Mouse (Mus musculus): ENCODE results near the gene Dusp28. TPM values are rescaled to one million over a fixed set of nuclear protein-coding genes. Genes with fewer than 3 reads are reported as not detected.

Gene Dusp28
- polyA plus RNA-seq, 1 experiment: 73.5 TPM

DNA sequence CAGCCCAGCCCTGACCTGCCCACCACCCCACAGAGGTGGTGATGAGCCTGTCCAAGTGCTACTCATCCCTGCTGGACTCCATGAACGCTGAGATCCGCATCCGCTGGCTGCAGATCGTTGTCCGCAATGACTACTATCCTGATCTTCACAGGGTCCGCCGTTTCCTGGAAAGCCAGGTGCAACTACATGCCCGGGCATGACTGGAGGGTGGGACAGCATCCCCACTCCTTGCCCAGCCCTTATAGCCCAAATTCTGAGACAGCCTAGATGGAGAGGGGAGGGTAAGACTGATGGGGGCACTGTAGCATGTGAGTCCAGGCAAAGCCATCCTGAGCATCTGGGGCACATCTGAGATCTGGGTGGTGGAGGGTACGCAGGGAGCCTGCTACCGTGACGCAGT lies 12.4 kb downstream of the Dusp28 start:
- DNase-seq: no peak
- no peak overlapping the region for H3K27ac ChIP-seq (ENCODE audit: control insufficient read depth, insufficient read depth, low read length)
- no peaks in the 10 kb centered on the region for H3K27me3 ChIP-seq (ENCODE audit: control insufficient read depth, insufficient read depth, low read length)
- TF ChIP-seq CTCF (IDR thresholded peaks at IDR 0.05; ENCODE audit: borderline replicate concordance, control insufficient read depth, extremely low read depth, insufficient read depth, low read length, poor library complexity) (no peak), POLR2A (IDR thresholded peaks at IDR 0.05; ENCODE audit: control insufficient read depth, extremely low read depth, insufficient read depth, low read length, poor library complexity) (no peak)
- H3K36me3 ChIP-seq (ENCODE audit: control insufficient read depth, insufficient read depth, low read length): peaks cover 50% of the 10 kb centered on the region
- WGBS: 96% methylated on average over 11 of the region's 11 CpGs
- H3K4me1 ChIP-seq (replicated peaks; ENCODE audit: control insufficient read depth, insufficient read depth, low read length): no peaks in the 10 kb centered on the region
- no peak overlapping the region for H3K4me3 ChIP-seq (ENCODE audit: control insufficient read depth, insufficient read depth, low read length)

DNA sequence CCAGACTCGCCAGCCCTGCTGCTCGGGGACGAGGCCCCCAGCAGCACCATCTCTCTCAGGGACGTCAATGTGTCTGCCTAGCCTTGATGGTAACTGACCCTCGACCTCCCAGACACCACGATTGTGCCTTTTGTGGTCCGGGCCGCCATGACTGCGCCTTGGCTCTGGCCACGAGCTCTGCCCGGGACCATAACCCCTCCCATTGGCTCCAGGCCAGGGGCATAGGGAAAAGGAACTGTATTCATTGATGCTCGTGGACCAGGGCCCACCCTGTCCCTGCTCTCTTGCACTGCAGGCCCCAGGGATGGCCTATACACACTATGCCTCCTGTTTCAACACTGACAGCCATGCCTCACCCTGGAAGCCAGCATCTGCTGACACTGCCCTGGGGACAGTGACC lies 13.0 kb downstream of the Dusp28 start:
- Histone ChIP-seq H3K36me3 (ENCODE audit: control insufficient read depth, insufficient read depth, low read length) (peaks cover 50% of the 10 kb centered on the region), H3K27me3 (ENCODE audit: control insufficient read depth, insufficient read depth, low read length) (no peaks in the 10 kb centered on the region), H3K4me3 (ENCODE audit: control insufficient read depth, insufficient read depth, low read length) (no peak overlapping the region), H3K4me1 (replicated peaks; ENCODE audit: control insufficient read depth, insufficient read depth, low read length) (no peaks in the 10 kb centered on the region), H3K27ac (ENCODE audit: control insufficient read depth, insufficient read depth, low read length) (no peak overlapping the region)
- no peak for DNase-seq
- no peak for TF ChIP-seq POLR2A (IDR thresholded peaks at IDR 0.05; ENCODE audit: control insufficient read depth, extremely low read depth, insufficient read depth, low read length, poor library complexity)
- no peak for TF ChIP-seq CTCF (IDR thresholded peaks at IDR 0.05; ENCODE audit: borderline replicate concordance, control insufficient read depth, extremely low read depth, insufficient read depth, low read length, poor library complexity)
- 86% methylated on average over 12 of the region's 12 CpGs for WGBS

DNA sequence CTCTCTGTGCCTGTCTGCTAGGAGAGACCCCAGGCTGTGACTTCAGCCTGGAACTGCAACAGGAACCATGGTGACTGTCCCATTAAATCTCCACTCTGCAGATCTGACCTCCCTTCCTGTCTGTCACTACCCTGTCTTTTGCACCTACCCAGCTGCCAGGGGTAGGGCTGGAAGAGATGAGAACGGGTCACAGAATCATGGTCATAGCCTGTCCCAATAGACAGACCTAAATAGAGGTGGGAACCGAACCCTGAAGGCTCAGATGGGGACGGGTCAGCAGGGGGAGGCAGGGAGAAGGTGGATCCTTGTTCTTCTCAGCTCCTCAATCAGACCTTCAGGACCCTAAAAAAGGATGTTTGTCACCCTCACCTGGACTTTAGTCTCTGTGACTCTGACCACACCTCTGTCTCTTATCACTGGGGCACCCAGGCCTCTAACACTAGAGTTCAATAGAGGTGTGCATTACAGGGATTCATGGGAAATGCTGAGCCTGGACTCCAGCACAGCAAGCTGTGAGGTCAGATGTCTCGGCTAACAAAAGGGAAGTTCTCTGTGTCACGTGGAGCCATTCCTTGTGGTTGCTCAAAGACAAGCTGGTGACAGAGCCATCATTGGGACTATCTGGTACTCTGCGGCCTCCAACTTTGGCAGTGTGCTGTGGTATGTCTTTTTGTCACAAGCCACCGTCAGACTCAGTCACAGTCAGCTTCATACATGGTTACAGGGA lies 13.9 kb downstream of the Dusp28 start:
- DNase-seq: no peak
- no peak for TF ChIP-seq CTCF (IDR thresholded peaks at IDR 0.05; ENCODE audit: borderline replicate concordance, control insufficient read depth, extremely low read depth, insufficient read depth, low read length, poor library complexity)
- TF ChIP-seq POLR2A (IDR thresholded peaks at IDR 0.05; ENCODE audit: control insufficient read depth, extremely low read depth, insufficient read depth, low read length, poor library complexity): no peak
- no peaks in the 10 kb centered on the region for H3K4me1 ChIP-seq (replicated peaks; ENCODE audit: control insufficient read depth, insufficient read depth, low read length)
- 63% methylated on average over 7 of the region's 7 CpGs for WGBS
- H3K36me3 ChIP-seq (ENCODE audit: control insufficient read depth, insufficient read depth, low read length): peaks cover 41% of the 10 kb centered on the region
- H3K27me3 ChIP-seq (ENCODE audit: control insufficient read depth, insufficient read depth, low read length): no peaks in the 10 kb centered on the region
- H3K4me3 ChIP-seq (ENCODE audit: control insufficient read depth, insufficient read depth, low read length): no peak overlapping the region
- no peak overlapping the region for H3K27ac ChIP-seq (ENCODE audit: control insufficient read depth, insufficient read depth, low read length)

DNA sequence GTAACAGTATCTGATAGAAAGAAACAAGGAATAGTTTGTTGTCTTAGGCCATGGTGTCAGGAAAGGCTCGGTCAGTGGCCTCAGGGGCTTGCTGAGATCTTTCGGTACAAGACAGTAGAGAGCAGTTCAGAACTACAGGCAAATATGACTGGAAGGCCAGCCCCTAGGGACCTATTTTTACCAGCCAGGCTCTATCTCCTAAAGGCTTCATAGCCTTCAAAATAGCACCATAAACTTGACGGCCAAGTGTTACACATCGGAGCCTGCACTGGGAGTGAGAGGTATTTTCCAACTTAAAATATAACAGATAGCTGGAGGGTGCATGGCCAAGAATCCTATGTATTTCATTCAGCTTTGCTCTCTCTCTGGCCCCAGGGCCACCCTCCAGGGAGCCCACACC lies 14.7 kb downstream of the Dusp28 start:
- peaks cover 34% of the 10 kb centered on the region for H3K36me3 ChIP-seq (ENCODE audit: control insufficient read depth, insufficient read depth, low read length)
- no peak overlapping the region for H3K27ac ChIP-seq (ENCODE audit: control insufficient read depth, insufficient read depth, low read length)
- H3K27me3 ChIP-seq (ENCODE audit: control insufficient read depth, insufficient read depth, low read length): no peaks in the 10 kb centered on the region
- TF ChIP-seq CTCF (IDR thresholded peaks at IDR 0.05; ENCODE audit: borderline replicate concordance, control insufficient read depth, extremely low read depth, insufficient read depth, low read length, poor library complexity): no peak
- no peak for TF ChIP-seq POLR2A (IDR thresholded peaks at IDR 0.05; ENCODE audit: control insufficient read depth, extremely low read depth, insufficient read depth, low read length, poor library complexity)
- H3K4me1 ChIP-seq (replicated peaks; ENCODE audit: control insufficient read depth, insufficient read depth, low read length): no peaks in the 10 kb centered on the region
- WGBS: 97% methylated on average over 4 of the region's 4 CpGs
- DNase-seq: no peak
- H3K4me3 ChIP-seq (ENCODE audit: control insufficient read depth, insufficient read depth, low read length): no peak overlapping the region

DNA sequence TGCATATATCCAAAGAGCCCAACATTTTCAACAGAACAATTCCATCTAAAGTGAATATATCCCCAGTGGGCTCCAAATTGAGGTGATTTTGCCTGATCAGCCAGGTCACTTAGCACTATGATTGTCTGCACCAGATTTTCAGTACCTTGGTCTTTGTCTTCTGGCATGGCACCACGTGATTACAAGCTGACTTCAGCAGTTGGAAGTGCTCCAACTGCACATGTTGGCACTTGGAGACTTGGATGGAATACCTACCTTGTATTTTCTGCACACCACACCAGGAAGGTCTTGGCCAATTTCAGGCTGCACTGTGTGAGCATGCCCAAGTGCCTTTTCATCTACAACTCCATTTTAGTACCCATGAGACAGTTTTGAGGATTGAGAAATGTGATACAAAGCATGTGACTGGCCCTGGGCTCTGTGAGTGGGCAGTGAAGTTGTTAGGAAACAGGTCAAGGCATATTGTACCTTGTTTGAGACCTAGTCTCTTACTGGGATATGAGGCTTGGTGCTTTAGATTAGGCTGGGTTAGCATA lies 23.5 kb downstream of the Dusp28 start:
- 26% methylated on average over 1 of the region's 1 CpGs for WGBS
- Histone ChIP-seq H3K27me3 (ENCODE audit: control insufficient read depth, insufficient read depth, low read length) (no peaks in the 10 kb centered on the region), H3K27ac (ENCODE audit: control insufficient read depth, insufficient read depth, low read length) (no peak overlapping the region), H3K4me3 (ENCODE audit: control insufficient read depth, insufficient read depth, low read length) (no peak overlapping the region), H3K36me3 (ENCODE audit: control insufficient read depth, insufficient read depth, low read length) (no peaks in the 10 kb centered on the region), H3K4me1 (replicated peaks; ENCODE audit: control insufficient read depth, insufficient read depth, low read length) (peaks cover 6% of the 10 kb centered on the region)
- no peak for DNase-seq
- TF ChIP-seq CTCF (IDR thresholded peaks at IDR 0.05; ENCODE audit: borderline replicate concordance, control insufficient read depth, extremely low read depth, insufficient read depth, low read length, poor library complexity): no peak
- TF ChIP-seq POLR2A (IDR thresholded peaks at IDR 0.05; ENCODE audit: control insufficient read depth, extremely low read depth, insufficient read depth, low read length, poor library complexity): no peak

DNA sequence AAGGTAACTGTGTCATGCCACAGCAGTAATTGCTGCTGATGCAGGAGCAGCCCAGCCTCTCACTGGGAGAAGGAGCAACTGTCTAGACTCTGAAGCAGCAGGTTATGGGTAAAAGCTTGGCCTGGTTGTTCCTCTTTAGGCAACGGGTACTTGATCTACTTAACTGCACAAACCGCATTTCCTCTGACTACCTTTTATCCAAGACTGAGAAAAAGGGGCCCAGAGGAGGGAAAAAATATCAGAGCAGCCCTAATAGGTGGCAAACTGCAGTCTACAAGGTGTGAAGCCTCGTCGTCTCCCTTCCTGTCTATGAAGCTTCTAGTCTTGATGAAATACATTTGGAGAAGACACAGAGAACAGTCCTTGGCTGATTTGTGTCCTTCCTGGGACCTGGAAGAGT lies 26.8 kb downstream of the Dusp28 start:
- WGBS: 56% methylated on average over 4 of the region's 4 CpGs
- no peaks in the 10 kb centered on the region for H3K27me3 ChIP-seq (ENCODE audit: control insufficient read depth, insufficient read depth, low read length)
- peak overlapping the region; percentile 84 for H3K27ac ChIP-seq (ENCODE audit: control insufficient read depth, insufficient read depth, low read length)
- no peak for DNase-seq
- H3K4me3 ChIP-seq (ENCODE audit: control insufficient read depth, insufficient read depth, low read length): peak overlapping the region; percentile 81
- H3K4me1 ChIP-seq (replicated peaks; ENCODE audit: control insufficient read depth, insufficient read depth, low read length): peaks cover 10% of the 10 kb centered on the region
- H3K36me3 ChIP-seq (ENCODE audit: control insufficient read depth, insufficient read depth, low read length): no peaks in the 10 kb centered on the region
- TF ChIP-seq CTCF (IDR thresholded peaks at IDR 0.05; ENCODE audit: borderline replicate concordance, control insufficient read depth, extremely low read depth, insufficient read depth, low read length, poor library complexity): no peak
- TF ChIP-seq POLR2A (IDR thresholded peaks at IDR 0.05; ENCODE audit: control insufficient read depth, extremely low read depth, insufficient read depth, low read length, poor library complexity): no peak

All from thymus, adult 2 months (tissue).